Mouse (Mus musculus): ENCODE measurements around the gene Cfap69.

Cfap69 gene

GRCm38 (mm10) chr5:5657932-5658331 is 6.1 kb downstream of the Cfap69 start:
- no peak for DNase-seq (ENCODE audit: low spot score)

GRCm38 (mm10) chr5:5648817-5649569 is 15.0 kb downstream of the Cfap69 start:
- DNase-seq (ENCODE audit: low spot score) = no peak

GRCm38 (mm10) chr5:5646173-5646572 is 17.9 kb downstream of the Cfap69 start:
- DNase-seq (ENCODE audit: low spot score) = peak; percentile 48

GRCm38 (mm10) chr5:5638496-5638895 is 25.5 kb downstream of the Cfap69 start:
- DNase-seq (ENCODE audit: low spot score) = no peak

GRCm38 (mm10) chr5:5625491-5625890 is 38.5 kb downstream of the Cfap69 start:
- DNase-seq (ENCODE audit: low spot score) = no peak

- no peak for DNase-seq (ENCODE audit: low spot score)
These were observed 45.7 kb downstream of the Cfap69 start for GRCm38 (mm10) chr5:5618329-5618728.

- DNase-seq (ENCODE audit: low spot score) = no peak
These were observed 53.5 kb downstream of the Cfap69 start for GRCm38 (mm10) chr5:5610540-5610939.

- DNase-seq (ENCODE audit: low spot score) = no peak
These were observed 76.4 kb downstream of the Cfap69 start for GRCm38 (mm10) chr5:5587686-5588085.

- peak; percentile 61 for DNase-seq (ENCODE audit: low spot score)
These were observed 90.2 kb downstream of the Cfap69 start, which contains the start of gene Gm8773 for GRCm38 (mm10) chr5:5573749-5574317. TSS of gene Gm8773 (plus strand) at chr5:5573799.

GRCm38 (mm10) chr5:5562435-5562834 is 101.6 kb downstream of the Cfap69 start:
- no peak for DNase-seq (ENCODE audit: low spot score)

- DNase-seq (ENCODE audit: low spot score) = no peak
These were observed 102.9 kb downstream of the Cfap69 start for GRCm38 (mm10) chr5:5561041-5561706.

- no peak for DNase-seq (ENCODE audit: low spot score)
These were observed 104.2 kb downstream of the Cfap69 start for GRCm38 (mm10) chr5:5559798-5560197.

- peak; percentile 96 for DNase-seq (ENCODE audit: low spot score)
These were observed 104.8 kb downstream of the Cfap69 start, which contains the start of gene Gtpbp10 for GRCm38 (mm10) chr5:5559079-5559740. TSS of gene Gtpbp10 (minus strand) at chr5:5559538.

GRCm38 (mm10) chr5:5551110-5551509 is 112.9 kb downstream of the Cfap69 start:
- no peak for DNase-seq (ENCODE audit: low spot score)

- DNase-seq (ENCODE audit: low spot score) = no peak
These were observed 123.7 kb downstream of the Cfap69 start for GRCm38 (mm10) chr5:5540385-5540784.

- DNase-seq (ENCODE audit: low spot score) = no peak
These were observed 124.3 kb downstream of the Cfap69 start for GRCm38 (mm10) chr5:5539771-5540170.

GRCm38 (mm10) chr5:5536131-5536530 is 127.9 kb downstream of the Cfap69 start:
- no peak for DNase-seq (ENCODE audit: low spot score)

- no peak for DNase-seq (ENCODE audit: low spot score)
These were observed 130.2 kb downstream of the Cfap69 start for GRCm38 (mm10) chr5:5533656-5534420.
